Mouse (Mus musculus) embryonic fibroblast, embryonic 13.5 days (primary cell): Measurements from ENCODE around the gene Rgs16.

Experiments used
- CTCF ChIP-seq: IDR thresholded peaks from 2 replicates; pipeline ENCODE4 v1.5.1; 2011; ENCODE audit warnings: mild to moderate bottlenecking, control low read depth, low read length, moderate library complexity, borderline replicate concordance; ENCODE audit not compliant: insufficient read depth
- POLR2A ChIP-seq: IDR thresholded peaks from 2 replicates; pipeline ENCODE4 v1.6.1; 2011; ENCODE audit warnings: low read depth, mild to moderate bottlenecking, control low read depth, low read length, moderate library complexity

GRCm38 (mm10) chr1:153696093-153696492, 44.1 kb upstream of the Rgs16 start:
- TF ChIP-seq CTCF (no peak), POLR2A (no peak)
